Mouse (Mus musculus): ENCODE measurements around the gene Elp6. TPM values are rescaled to one million over a fixed set of nuclear protein-coding genes. Genes with fewer than 3 reads are reported as not detected.

Gene Elp6
- polyA plus RNA-seq, 1 experiment from 2014 or later: 18.4 TPM

DNA sequence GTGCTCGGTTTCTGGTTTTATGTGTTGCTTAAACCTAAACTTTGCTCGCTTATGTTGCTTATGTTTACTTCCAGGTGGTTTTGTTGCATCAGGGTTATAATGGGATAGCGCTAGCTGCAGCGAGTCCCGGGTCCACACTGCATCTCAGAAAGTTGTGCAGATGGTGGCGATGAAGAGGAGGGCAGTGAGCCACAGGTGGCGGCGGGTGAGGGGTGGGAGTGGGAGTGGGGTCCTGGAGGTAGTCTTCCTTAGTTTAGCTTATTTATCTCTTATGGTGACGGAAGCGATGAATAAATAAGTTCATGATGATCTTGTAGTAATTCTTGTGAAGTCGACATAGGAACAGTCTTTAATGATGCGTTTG, 28.9 kb downstream of the Elp6 start:
- H3K27me3 ChIP-seq: no peaks in the 10 kb centered on the region
- no peak for ATAC-seq
- DNase-seq (ENCODE audit: low read depth, low spot score): no peak
- TF ChIP-seq CTCF (IDR thresholded peaks at IDR 0.05): no peak
- POLR2A ChIA-PET: interaction anchor here (1.2 kb wide), 1 partner anchor 74 kb away, joined by 3 read pairs; the partner anchor contains the start of gene Ptpn23
- CTCF ChIA-PET: interaction anchor here (0.9 to 1.6 kb wide), 6 partner anchors 9 to 68 kb away, joined by 3 to 5 read pairs (median 4); no protein-coding TSS in a partner anchor
- in situ Hi-C loops (cut with MboI; ENCODE audit: low pct_unique_long_range_greater_than_20kb): no loop called here

DNA sequence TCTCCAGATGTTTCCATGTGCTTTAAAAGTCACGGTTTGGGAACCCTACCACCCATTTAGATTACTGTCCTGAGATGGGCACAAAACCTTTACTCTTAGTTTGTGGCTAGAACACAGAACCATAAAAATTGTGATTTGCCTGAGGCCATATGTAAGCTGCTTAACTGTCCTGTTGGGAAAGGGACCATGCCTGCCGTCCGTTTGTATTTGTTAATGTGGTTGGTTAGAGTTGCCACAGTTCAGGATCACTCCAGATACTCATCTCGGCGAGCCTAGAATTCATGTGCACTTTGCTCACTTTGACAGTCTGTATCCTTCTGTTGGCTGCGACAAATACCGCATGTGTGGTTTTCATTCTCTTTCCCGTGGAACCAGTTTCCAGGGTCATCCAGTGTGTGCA, 29.9 kb downstream of the Elp6 start:
- ChIA-PET CTCF (interaction anchor here (1.5 kb wide), 1 partner anchor 11 kb away, joined by 4 read pairs; no protein-coding TSS in a partner anchor), POLR2A (no interaction called here)
- TF ChIP-seq CTCF (IDR thresholded peaks at IDR 0.05): no peak
- H3K27me3 ChIP-seq: no peaks in the 10 kb centered on the region
- in situ Hi-C loops (cut with MboI; ENCODE audit: low pct_unique_long_range_greater_than_20kb): no loop called here
- DNase-seq (ENCODE audit: low read depth, low spot score) (no peak), ATAC-seq (no peak)

DNA sequence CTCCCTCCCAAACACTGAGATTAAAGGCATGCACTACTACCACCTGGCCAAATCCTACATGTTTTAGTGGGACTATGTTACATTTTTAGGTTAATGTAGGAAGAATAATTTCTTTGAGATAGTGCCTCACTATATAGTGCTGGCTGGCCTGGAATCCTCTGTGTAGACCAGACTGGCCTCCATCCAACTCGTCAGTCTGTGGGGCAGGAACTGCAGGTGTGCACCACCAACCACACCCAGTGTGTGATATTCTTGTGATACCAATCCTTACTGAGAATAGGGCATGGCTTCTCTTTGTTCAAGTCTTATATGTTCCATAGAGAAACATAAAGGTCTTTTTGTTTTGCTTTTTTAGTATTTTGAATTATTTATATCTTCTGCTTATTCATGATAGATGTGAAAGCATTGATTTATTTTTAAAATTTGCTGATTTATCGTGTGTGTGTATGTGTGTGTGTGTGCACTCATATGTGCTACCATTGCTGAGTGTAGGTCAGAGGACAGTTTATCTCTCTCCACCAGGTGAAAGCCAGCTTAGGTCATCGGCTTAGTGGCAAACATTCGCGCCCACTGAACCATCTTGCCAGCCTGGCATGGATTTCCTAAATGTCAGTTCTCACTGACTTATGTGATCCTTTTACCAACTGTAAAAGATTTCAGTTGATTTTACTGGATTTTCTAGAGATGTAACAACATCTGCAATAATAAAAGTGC, 35.2 kb downstream of the Elp6 start:
- no peak for TF ChIP-seq CTCF (IDR thresholded peaks at IDR 0.05)
- no peak for DNase-seq (ENCODE audit: low read depth, low spot score)
- CTCF ChIA-PET: no interaction called here

DNA sequence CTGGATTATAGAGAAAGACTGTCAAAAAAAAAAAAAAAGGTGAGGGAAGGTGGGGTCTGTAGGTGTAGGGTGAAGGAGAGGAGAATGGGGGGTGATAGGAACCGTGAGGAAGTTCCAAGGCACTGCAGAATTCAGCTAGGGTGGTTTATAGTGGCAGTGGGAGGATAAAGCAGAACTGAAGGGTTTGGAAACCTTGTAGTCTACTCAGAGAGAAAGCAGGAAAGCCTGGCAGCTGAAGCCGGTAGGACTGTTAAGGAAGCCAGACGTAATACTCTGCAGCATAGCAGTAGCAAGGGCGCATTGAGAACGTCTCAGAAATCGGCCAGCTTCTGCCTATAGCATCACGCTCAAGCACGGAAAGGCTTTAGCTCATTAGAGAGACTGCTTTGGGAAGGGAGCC, 37.0 kb downstream of the Elp6 start:
- DNase-seq (ENCODE audit: low read depth, low spot score) (no peak), ATAC-seq (no peak)
- ChIA-PET CTCF (no interaction called here), POLR2A (no interaction called here)
- H3K27me3 ChIP-seq: no peaks in the 10 kb centered on the region
- no peak for TF ChIP-seq CTCF (IDR thresholded peaks at IDR 0.05)
- in situ Hi-C loops (cut with MboI; ENCODE audit: low pct_unique_long_range_greater_than_20kb): no loop called here

More for the DNA sequence above, 35.2 kb downstream of the Elp6 start:
- in situ Hi-C loops (cut with MboI; ENCODE audit: low pct_unique_long_range_greater_than_20kb): no loop called here
- H3K27me3 ChIP-seq: no peaks in the 10 kb centered on the region
- ATAC-seq: no peak
- POLR2A ChIA-PET: no interaction called here

DNA sequence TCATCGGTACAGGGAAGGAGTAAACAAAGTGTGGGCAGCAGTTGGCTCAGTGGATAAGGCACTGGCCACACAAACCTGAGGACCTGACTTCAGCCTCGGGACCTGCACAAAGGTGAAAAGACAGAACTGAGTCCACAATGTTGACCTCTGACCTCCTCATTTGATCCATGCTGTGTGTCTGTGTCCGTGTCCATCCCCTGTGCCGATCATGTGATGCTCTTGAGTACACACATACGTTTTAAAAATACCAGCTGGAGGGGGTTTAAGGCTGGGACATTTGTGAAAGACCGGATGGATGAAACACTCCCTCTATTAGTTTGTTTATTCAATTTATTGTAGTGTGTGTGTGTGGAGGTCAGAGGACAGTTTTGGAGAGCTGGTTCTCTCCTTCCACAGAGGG, 38.8 kb downstream of the Elp6 start:
- ATAC-seq (no peak), DNase-seq (ENCODE audit: low read depth, low spot score) (no peak)
- CTCF ChIA-PET: no interaction called here
- no peaks in the 10 kb centered on the region for H3K27me3 ChIP-seq
- no peak for TF ChIP-seq CTCF (IDR thresholded peaks at IDR 0.05)
- in situ Hi-C loops (cut with MboI; ENCODE audit: low pct_unique_long_range_greater_than_20kb): no loop called here
- POLR2A ChIA-PET: no interaction called here

DNA sequence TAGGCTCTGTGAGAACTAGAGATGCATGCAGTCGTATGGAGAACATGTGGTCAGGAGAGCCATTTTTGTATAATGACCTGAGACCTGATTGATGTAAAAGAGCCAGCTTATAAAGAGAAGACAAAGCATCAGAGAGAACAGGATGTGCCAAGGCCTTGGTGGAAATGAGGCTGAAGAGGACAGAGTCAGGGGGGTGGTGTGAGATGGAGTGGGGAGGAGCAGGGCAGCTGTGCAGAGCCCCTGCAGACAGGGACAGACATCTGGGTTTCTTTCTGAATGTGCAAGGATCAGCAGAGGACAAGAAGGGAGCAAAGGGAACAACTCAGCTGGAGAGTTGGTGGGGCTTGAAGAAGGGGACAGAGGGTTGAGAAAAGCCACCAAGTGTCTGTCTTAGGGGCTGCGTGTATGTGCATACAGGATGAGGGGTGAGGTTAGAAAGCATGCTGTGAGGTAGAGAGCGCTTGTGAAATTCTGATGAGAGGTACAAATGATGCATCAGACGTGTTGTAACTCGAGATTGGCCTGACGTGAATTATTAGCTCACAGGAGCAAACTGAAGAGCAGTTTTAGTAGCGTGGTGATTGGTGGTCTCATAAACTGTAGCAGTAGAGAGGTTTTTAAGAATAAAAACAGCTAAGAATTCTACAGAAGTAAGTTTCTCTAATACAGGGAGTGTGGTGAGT, 40.2 kb downstream of the Elp6 start:
- ChIA-PET POLR2A (interaction anchor here (0.5 to 0.6 kb wide), 2 partner anchors 266 to 368 kb away, joined by 3 to 4 read pairs; no protein-coding TSS in a partner anchor), CTCF (interaction anchor here (1.2 to 1.7 kb wide), 2 partner anchors 10 to 12 kb away, joined by 3 to 4 read pairs; partner anchors contain the start of gene Scap)
- no peak for DNase-seq (ENCODE audit: low read depth, low spot score)
- ATAC-seq: no peak
- in situ Hi-C loops (cut with MboI; ENCODE audit: low pct_unique_long_range_greater_than_20kb): no loop called here
- TF ChIP-seq CTCF (IDR thresholded peaks at IDR 0.05): no peak
- no peaks in the 10 kb centered on the region for H3K27me3 ChIP-seq

DNA sequence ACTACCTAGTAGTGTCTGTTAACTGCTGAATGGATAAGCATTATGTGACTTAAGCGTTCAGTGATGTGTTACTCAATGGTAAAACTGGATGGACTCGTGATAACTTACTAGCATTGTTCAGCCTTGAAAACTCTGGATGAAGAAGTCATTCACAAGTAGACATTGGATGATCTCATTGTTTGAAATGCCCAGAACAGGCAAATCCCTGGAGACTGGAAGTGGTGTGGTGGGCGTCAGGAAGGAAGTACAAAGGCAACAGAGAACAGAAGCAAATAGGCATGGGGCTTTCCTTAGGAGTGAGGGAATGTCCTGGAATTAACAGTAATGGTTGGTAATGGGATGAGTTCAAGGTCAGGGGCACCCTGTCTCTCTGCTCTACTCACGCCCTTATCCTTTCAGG, 43.9 kb downstream of the Elp6 start:
- ATAC-seq: no peak
- CTCF ChIA-PET: no interaction called here
- no peak for DNase-seq (ENCODE audit: low read depth, low spot score)
- TF ChIP-seq CTCF (IDR thresholded peaks at IDR 0.05): no peak
- no peaks in the 10 kb centered on the region for H3K27me3 ChIP-seq
- POLR2A ChIA-PET: no interaction called here
- in situ Hi-C loops (cut with MboI; ENCODE audit: low pct_unique_long_range_greater_than_20kb): no loop called here

DNA sequence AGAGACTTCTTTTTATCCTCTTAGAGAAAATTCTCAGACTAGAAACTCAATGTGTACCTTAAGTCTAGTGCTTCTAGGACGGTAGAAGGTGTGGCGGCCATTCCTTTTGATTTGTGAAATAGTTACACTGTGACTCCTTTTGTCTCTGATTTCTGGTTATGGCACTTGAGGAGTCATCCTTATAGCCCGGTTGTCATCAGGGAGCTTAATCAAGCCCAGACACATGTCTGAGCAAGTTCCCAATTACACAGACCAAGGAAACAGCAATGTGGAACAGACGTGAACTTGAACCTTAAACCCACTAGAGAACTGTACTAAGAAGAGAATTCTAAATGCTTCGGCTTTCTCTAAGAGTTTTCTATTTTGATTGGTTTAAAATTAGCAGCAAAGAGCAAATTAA, 45.2 kb downstream of the Elp6 start:
- in situ Hi-C loops (cut with MboI; ENCODE audit: low pct_unique_long_range_greater_than_20kb): no loop called here
- ChIA-PET CTCF (interaction anchor here (1.1 kb wide), 1 partner anchor 11 kb away, joined by 3 read pairs; no protein-coding TSS in a partner anchor), POLR2A (no interaction called here)

DNA sequence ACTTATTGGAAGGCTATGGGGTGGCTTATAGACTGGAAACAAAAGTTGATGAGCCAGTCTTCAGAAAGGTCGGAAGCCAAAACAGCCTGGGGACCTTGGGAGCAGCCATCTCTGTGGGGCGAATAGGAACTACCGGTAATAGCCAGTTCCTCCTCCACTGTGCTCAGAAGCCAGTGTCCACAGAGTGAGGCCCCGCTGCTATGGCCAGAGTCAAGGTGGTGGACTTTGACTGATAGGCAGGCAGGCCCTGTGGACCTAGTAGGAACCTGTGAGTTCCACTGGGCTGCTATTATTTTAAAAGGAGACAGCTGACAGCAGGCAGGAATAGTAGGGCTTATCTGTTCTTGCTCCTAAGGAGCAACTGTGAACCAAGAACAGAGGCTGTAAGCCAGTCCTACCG, 45.6 kb downstream of the Elp6 start:
- in situ Hi-C loops (cut with MboI; ENCODE audit: low pct_unique_long_range_greater_than_20kb): no loop called here
- TF ChIP-seq CTCF (IDR thresholded peaks at IDR 0.05): no peak
- ChIA-PET CTCF (interaction anchor here (1.1 kb wide), 1 partner anchor 11 kb away, joined by 3 read pairs; no protein-coding TSS in a partner anchor), POLR2A (no interaction called here)
- no peak for DNase-seq (ENCODE audit: low read depth, low spot score)
- H3K27me3 ChIP-seq: no peaks in the 10 kb centered on the region
- ATAC-seq: no peak

More for the DNA sequence above, 45.2 kb downstream of the Elp6 start:
- no peaks in the 10 kb centered on the region for H3K27me3 ChIP-seq
- no peak for TF ChIP-seq CTCF (IDR thresholded peaks at IDR 0.05)
- ATAC-seq (no peak), DNase-seq (ENCODE audit: low read depth, low spot score) (no peak)

DNA sequence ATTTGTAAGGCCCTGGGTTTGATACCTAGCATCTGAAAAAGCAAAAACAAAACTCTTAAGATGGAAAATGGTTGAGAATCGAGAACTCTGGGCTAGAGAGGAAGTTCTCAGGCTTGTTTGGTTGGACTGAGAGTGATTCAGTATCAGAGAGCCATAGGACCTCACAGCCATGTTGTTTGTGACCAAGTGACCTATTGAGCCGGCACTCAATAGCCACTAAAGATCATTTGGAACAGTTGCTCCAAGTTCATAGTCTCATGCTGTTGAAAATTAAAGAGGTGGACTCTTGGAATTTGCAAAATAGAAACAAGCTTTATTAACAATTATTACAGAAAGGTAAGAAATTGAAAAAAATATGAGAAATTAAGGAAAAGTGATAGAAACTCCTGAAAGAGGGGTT, 46.4 kb downstream of the Elp6 start:
- CTCF ChIA-PET: no interaction called here
- in situ Hi-C loops (cut with MboI; ENCODE audit: low pct_unique_long_range_greater_than_20kb): no loop called here
- POLR2A ChIA-PET: no interaction called here
- ATAC-seq (no peak), DNase-seq (ENCODE audit: low read depth, low spot score) (no peak)
- H3K27me3 ChIP-seq: no peaks in the 10 kb centered on the region
- TF ChIP-seq CTCF (IDR thresholded peaks at IDR 0.05): no peak

DNA sequence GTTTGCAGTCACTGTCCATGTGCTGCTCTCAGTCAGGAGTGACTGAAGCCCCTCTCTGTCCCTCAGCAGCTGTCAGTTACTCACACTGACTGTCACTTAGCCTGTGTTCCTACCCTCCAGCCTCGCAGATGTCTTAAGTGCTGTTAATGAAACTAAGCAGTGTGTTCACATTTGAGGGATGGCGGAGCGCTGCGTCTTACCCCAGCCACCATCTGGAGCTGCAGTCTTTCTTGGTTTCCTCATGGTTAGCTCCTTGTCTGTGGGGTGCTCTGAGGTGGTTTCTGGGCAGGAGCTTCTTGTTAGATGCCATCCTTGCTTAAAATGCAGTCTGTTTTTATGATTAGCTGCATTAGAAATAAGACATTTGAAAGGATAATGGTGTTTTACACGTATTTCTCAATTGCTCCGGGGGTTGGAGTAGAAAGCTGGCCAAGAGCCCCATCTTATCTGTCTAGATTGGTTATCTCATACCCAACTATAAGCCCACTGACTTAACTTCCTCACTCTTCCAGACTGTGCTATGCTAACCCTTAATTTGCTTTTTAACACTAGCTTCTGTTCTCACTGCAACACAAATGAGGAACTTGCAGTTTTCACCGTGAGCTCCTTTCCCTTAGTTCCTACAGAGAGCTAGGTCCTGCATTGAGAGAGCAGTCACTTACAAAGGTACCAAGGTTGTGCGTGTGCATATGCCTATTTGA, 47.1 kb downstream of the Elp6 start:
- ChIA-PET CTCF (interaction anchor here (1.6 kb wide), 1 partner anchor 19 kb away, joined by 3 read pairs; no protein-coding TSS in a partner anchor), POLR2A (no interaction called here)
- H3K27me3 ChIP-seq: no peaks in the 10 kb centered on the region
- in situ Hi-C loops (cut with MboI; ENCODE audit: low pct_unique_long_range_greater_than_20kb): no loop called here
- DNase-seq (ENCODE audit: low read depth, low spot score) (no peak), ATAC-seq (no peak)
- no peak for TF ChIP-seq CTCF (IDR thresholded peaks at IDR 0.05)

Data from Patski (cell line).